Mouse (Mus musculus) E14TG2a.4 (cell line): ENCODE measurements around the gene Gga3.

Experiments
- CTCF ChIP-seq: conservative IDR thresholded peaks from 2 replicates; pipeline ENCODE4 v1.5.1; 2014; ENCODE audit warnings: low read length
- POU5F1 ChIP-seq: IDR thresholded peaks from 2 replicates; pipeline ENCODE4 v1.6.1; 2014; ENCODE audit warnings: low read length, borderline replicate concordance

DNA sequence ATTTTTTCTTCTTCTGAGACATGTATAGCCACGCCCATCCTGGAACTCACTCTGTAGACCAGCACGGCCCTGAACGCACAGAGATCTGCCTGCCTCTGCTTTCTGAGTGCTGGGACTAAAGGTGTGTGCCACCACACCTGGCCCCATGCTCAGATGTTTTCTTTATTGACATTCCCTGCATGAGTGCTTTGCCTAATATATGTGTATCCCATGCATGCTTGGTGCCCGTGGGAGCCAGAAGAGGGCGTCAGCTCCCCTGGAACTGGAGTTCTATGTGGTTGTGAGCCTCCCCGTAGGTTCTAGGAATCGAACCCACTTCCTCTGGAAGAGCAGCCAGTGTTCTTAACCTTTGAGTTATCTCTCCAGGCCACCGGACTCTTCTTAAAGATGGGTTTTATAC, 31.2 kb upstream of the Gga3 start:
- 0 out of 2 replicates have a peak, but pooled peaks have one; percentile 8 for TF ChIP-seq CTCF
- TF ChIP-seq POU5F1: no peak
